Mouse (Mus musculus) cortical plate, adult 2 months (tissue): ENCODE measurements at regions not wholly inside any gene's neighbourhood (a gene's known extent, or its start where the extent isn't known, plus 50 kb on each side); places are given as distances from the start of the nearest gene placed in this dataset.

Experiments used
- CTCF ChIP-seq: fragments of 200-500 bp; IDR thresholded peaks from 2 replicates; pipeline ENCODE4 v1.5.1; 2011; ENCODE audit warnings: mild to moderate bottlenecking, control low read depth, low read length; ENCODE audit not compliant: insufficient read depth; ENCODE audit errors: extremely low read depth
- POLR2A ChIP-seq: fragments of 200-500 bp; IDR thresholded peaks from 2 replicates; pipeline ENCODE4 v1.6.1; 2011; ENCODE audit warnings: mild to moderate bottlenecking, low read length, control low read depth; ENCODE audit not compliant: insufficient read depth; ENCODE audit errors: extremely low read depth

DNA sequence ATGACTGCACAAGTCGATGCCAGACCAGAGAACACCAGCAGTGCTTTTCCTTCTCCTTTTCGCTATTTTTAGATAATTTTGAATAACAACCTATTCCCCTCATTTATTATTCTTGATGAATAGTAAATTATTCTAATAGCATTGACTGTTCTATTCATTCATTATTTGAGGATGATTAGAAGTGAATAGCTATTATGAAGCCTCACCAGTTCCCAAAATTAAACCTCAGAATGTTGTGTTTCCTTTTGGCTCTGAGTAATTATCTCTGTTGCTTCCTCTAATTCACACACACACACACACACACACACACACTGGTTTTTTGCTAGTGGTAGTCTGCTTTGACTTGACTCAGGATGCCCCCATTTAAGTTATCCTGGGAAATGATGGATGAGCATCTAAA, 540.7 kb downstream of the Cypt12 start:
- TF ChIP-seq POLR2A, result no peak
- TF ChIP-seq CTCF, result no peak
